Mouse (Mus musculus) gastrocnemius, postnatal 36 days (tissue): ENCODE results near the gene Khdc4. TPM values are rescaled to one million over a fixed set of nuclear protein-coding genes. Genes with fewer than 3 reads are reported as not detected.
"Not testable (repeated sequence)": the region's sequence is repeated elsewhere in the genome, so short reads cannot be mapped to it uniquely, and the experiment has no call there.

Experiments
- DNase-seq, 2 experiments: peaks; one replicate each; pipeline ENCODE4 v3.0.0; 2022
- intact Hi-C: fragments of 180-260 bp; cut with DNase I; formaldehyde crosslinking; loops from one replicate; pipeline ENCODE4 v1.15.1; 2025
- total RNA-seq, 2 experiments: library from RNA; stranded (reverse); gene quantifications; 2 replicates each; pipeline ENCODE4 v1.2.3; 2021

Gene Khdc4
- total RNA-seq, 2 experiments from 2014 or later: 19.9 to 25.0 TPM

GRCm38 (mm10) chr3:88715716-88716115, 30.1 kb downstream of the Khdc4 start:
- DNase-seq, intact Hi-C loops: not testable (repeated sequence)

GRCm38 (mm10) chr3:88716399-88717197, 31.0 kb downstream of the Khdc4 start, which contains the start of gene Rit1:
Gene Rit1 (plus strand): TSS chr3:88716838.
- peak; percentile 78 to 83 for DNase-seq
- intact Hi-C loops: no loop called here

GRCm38 (mm10) chr3:88717198-88717798, 31.7 kb downstream of the Khdc4 start:
- intact Hi-C loops: no loop called here
- DNase-seq: no peak

GRCm38 (mm10) chr3:88717831-88718230, 32.2 kb downstream of the Khdc4 start:
- intact Hi-C loops: no loop called here
- DNase-seq: no peak

- no peak for DNase-seq
- intact Hi-C loops: no loop called here
Observed at GRCm38 (mm10) chr3:88719098-88719497, 33.5 kb downstream of the Khdc4 start.

GRCm38 (mm10) chr3:88736556-88736955, 51.0 kb downstream of the Khdc4 start:
- intact Hi-C loops: loop anchor here (5.0 kb wide), 1 partner anchor 59 kb away; no protein-coding TSS in a partner anchor

GRCm38 (mm10) chr3:88738641-88739040, 53.0 kb downstream of the Khdc4 start:
- DNase-seq: peak; percentile 61 to 67
- intact Hi-C loops: loop anchor here (5.0 kb wide), 1 partner anchor 61 kb away; no protein-coding TSS in a partner anchor

More at GRCm38 (mm10) chr3:88736556-88736955, 51.0 kb downstream of the Khdc4 start:
- no peak for DNase-seq

GRCm38 (mm10) chr3:88740147-88740546, 54.5 kb downstream of the Khdc4 start:
- intact Hi-C loops: no loop called here

GRCm38 (mm10) chr3:88745534-88745933, 59.9 kb downstream of the Khdc4 start:
- no peak for DNase-seq
- intact Hi-C loops: no loop called here

More at GRCm38 (mm10) chr3:88740147-88740546, 54.5 kb downstream of the Khdc4 start:
- DNase-seq: no peak

GRCm38 (mm10) chr3:88746139-88746870, 60.7 kb downstream of the Khdc4 start:
- intact Hi-C loops: no loop called here
- no peak for DNase-seq

GRCm38 (mm10) chr3:88746871-88747231, 61.2 kb downstream of the Khdc4 start:
- intact Hi-C loops: no loop called here
- no peak for DNase-seq

- intact Hi-C loops: no loop called here
- DNase-seq: no peak
Observed at GRCm38 (mm10) chr3:88754283-88754682, 68.7 kb downstream of the Khdc4 start.

GRCm38 (mm10) chr3:88755541-88755940, 69.9 kb downstream of the Khdc4 start:
- intact Hi-C loops: no loop called here
- no peak for DNase-seq

- intact Hi-C loops: no loop called here
- no peak for DNase-seq
Observed at GRCm38 (mm10) chr3:88756276-88756675, 70.7 kb downstream of the Khdc4 start.

GRCm38 (mm10) chr3:88758045-88758500, 72.5 kb downstream of the Khdc4 start:
- DNase-seq: peak; percentile 64 to 66
- intact Hi-C loops: no loop called here

GRCm38 (mm10) chr3:88761619-88762018, 76.0 kb downstream of the Khdc4 start:
- DNase-seq: no peak
- intact Hi-C loops: no loop called here

GRCm38 (mm10) chr3:88762401-88762831, 76.8 kb downstream of the Khdc4 start:
- intact Hi-C loops: no loop called here
- no peak for DNase-seq
